Mouse (Mus musculus): ENCODE data around the gene Il12a.

The Il12a gene

GRCm38 (mm10) chr3:68690344-68690743 is at the start of gene Il12a:
TSS of gene Il12a (plus strand) at chr3:68690644.
- no peak for DNase-seq (ENCODE audit: low read depth in 2 of 2, low spot score in 2 of 2)

- no peak for DNase-seq (ENCODE audit: low read depth in 2 of 2, low spot score in 2 of 2)
Measured at GRCm38 (mm10) chr3:68642935-68643334, 47.5 kb upstream of the Il12a start.

GRCm38 (mm10) chr3:68646387-68647130 is 43.9 kb upstream of the Il12a start:
- DNase-seq (ENCODE audit: low read depth in 2 of 2, low spot score in 2 of 2): peak; percentile 10 to 40

GRCm38 (mm10) chr3:68647282-68647681 is 43.2 kb upstream of the Il12a start:
- no peak for DNase-seq (ENCODE audit: low read depth in 2 of 2, low spot score in 2 of 2)

GRCm38 (mm10) chr3:68650251-68650650 is 40.2 kb upstream of the Il12a start:
- DNase-seq (ENCODE audit: low read depth in 2 of 2, low spot score in 2 of 2): no peak

GRCm38 (mm10) chr3:68656607-68657352 is 33.7 kb upstream of the Il12a start:
- no peak for DNase-seq (ENCODE audit: low read depth in 2 of 2, low spot score in 2 of 2)

GRCm38 (mm10) chr3:68657589-68658245 is 32.7 kb upstream of the Il12a start:
- no peak for DNase-seq (ENCODE audit: low read depth in 2 of 2, low spot score in 2 of 2)

GRCm38 (mm10) chr3:68659996-68660395 is 30.4 kb upstream of the Il12a start:
- DNase-seq (ENCODE audit: low read depth in 2 of 2, low spot score in 2 of 2): no peak

- DNase-seq (ENCODE audit: low read depth in 2 of 2, low spot score in 2 of 2): no peak
Measured at GRCm38 (mm10) chr3:68660538-68660937, 29.9 kb upstream of the Il12a start.

- DNase-seq (ENCODE audit: low read depth in 2 of 2, low spot score in 2 of 2): no peak
Measured at GRCm38 (mm10) chr3:68662386-68662785, 28.1 kb upstream of the Il12a start.

- no peak for DNase-seq (ENCODE audit: low read depth in 2 of 2, low spot score in 2 of 2)
Measured at GRCm38 (mm10) chr3:68664337-68664736, 26.1 kb upstream of the Il12a start.

GRCm38 (mm10) chr3:68666377-68666776 is 24.1 kb upstream of the Il12a start:
- DNase-seq (ENCODE audit: low read depth in 2 of 2, low spot score in 2 of 2): no peak

GRCm38 (mm10) chr3:68667852-68668251 is 22.6 kb upstream of the Il12a start:
- no peak for DNase-seq (ENCODE audit: low read depth in 2 of 2, low spot score in 2 of 2)

GRCm38 (mm10) chr3:68669418-68669974 is 20.9 kb upstream of the Il12a start:
- DNase-seq (ENCODE audit: low read depth in 2 of 2, low spot score in 2 of 2): no peak

- no peak for DNase-seq (ENCODE audit: low read depth in 2 of 2, low spot score in 2 of 2)
Measured at GRCm38 (mm10) chr3:68674721-68675120, 15.7 kb upstream of the Il12a start.

GRCm38 (mm10) chr3:68675216-68675835 is 15.1 kb upstream of the Il12a start:
- DNase-seq (ENCODE audit: low read depth in 2 of 2, low spot score in 2 of 2): no peak

GRCm38 (mm10) chr3:68675980-68676678 is 14.3 kb upstream of the Il12a start:
- DNase-seq (ENCODE audit: low read depth in 2 of 2, low spot score in 2 of 2): no peak

GRCm38 (mm10) chr3:68676831-68677303 is 13.6 kb upstream of the Il12a start:
- DNase-seq (ENCODE audit: low read depth in 2 of 2, low spot score in 2 of 2): peak; percentile 52 to 53

- DNase-seq (ENCODE audit: low read depth in 2 of 2, low spot score in 2 of 2): no peak
Measured at GRCm38 (mm10) chr3:68678805-68679585, 11.4 kb upstream of the Il12a start.

GRCm38 (mm10) chr3:68683579-68683978 is 6.9 kb upstream of the Il12a start:
- DNase-seq (ENCODE audit: low read depth in 2 of 2, low spot score in 2 of 2): no peak
